Mouse (Mus musculus): ENCODE measurements around the gene Suox. TPM values are rescaled to one million over a fixed set of nuclear protein-coding genes. Genes with fewer than 3 reads are reported as not detected.

Suox gene
- polyA plus RNA-seq, 1 experiment from 2014 or later, result 9.8 TPM

DNA sequence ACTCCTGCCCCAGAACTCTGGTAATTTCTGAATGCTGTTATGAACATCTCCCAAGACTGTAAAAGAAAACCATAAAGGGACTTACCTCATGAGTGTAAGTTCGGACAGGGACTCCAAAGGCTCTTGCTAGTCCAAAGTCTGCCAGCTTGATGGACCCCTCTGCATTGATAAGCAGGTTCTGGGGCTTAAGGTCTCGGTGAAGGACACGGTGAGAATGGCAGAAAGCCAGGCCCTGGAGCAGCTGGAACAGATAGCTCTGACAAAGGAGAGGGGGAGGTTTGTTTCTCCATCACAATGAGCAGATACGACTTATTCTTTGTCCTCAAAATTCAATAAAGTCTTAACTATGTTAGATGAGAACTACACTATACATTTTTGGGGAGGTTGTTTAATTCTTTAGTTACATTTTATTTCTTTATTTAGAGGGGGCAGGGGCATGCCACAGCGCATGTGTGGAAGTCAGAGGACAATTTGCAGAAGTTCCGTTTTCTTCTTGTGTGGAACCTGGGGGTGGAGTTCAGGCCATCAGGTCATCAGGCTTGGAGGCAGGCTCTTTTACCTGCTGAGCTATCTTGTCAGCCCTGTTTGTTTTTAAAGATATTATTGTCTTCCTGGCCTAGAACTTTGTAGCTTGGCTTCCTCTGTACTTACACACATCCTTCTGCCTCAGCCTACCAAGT is 28.6 kb upstream of the Suox start:
- Histone ChIP-seq H3K4me1 (ENCODE audit: insufficient read depth) (peaks cover 3% of the 10 kb centered on the region; the same call in 1 of the 2 replicates), H3K27ac (ENCODE audit: low read depth) (no peak overlapping the region), H3K9ac (no peak overlapping the region), H3K4me3 (ENCODE audit: low read depth, low read length) (no peak overlapping the region), H3K36me3 (ENCODE audit: insufficient read depth) (peaks cover 57% of the 10 kb centered on the region), H3K9me3 (ENCODE audit: low read depth, low read length) (no peaks in the 10 kb centered on the region), H3K27me3 (ENCODE audit: insufficient read depth, low read length) (no peaks in the 10 kb centered on the region), H3K4me2 (no peak overlapping the region)
- WGBS, result 73% methylated on average over 6 of the region's 6 CpGs
- DNase-seq (no peak), ATAC-seq (ENCODE audit: insufficient read depth) (no peak)
- no peak for TF ChIP-seq CTCF (IDR thresholded peaks at IDR 0.05; ENCODE audit: low read depth)

DNA sequence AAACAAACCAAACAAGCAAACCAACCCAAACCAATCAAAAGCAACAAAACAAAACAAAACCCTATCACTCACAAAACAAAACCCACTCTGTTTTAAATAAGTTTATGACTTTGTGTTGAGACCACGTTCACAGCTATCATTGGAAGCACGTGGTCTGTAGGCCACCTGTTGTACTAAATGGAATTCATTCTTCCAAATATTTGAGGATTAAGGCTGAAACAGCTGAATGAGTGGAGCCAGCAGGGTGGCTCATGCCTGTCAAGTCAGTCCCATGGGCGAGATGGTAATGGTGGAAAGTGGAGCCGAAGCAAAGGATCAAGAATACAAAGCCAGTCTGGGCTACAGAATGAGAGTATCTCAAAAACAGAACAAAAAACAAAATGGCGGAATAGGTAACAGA is 26.8 kb upstream of the Suox start:
- peaks cover 60% of the 10 kb centered on the region for H3K36me3 ChIP-seq (ENCODE audit: insufficient read depth)
- peaks cover 3% of the 10 kb centered on the region; the same call in 1 of the 2 replicates for H3K4me1 ChIP-seq (ENCODE audit: insufficient read depth)
- ATAC-seq (ENCODE audit: insufficient read depth) (no peak), DNase-seq (no peak)
- 90% methylated on average over 5 of the region's 5 CpGs for WGBS
- no peak overlapping the region for H3K4me2 ChIP-seq
- H3K27ac ChIP-seq (ENCODE audit: low read depth), result no peak overlapping the region
- H3K9ac ChIP-seq, result no peak overlapping the region
- H3K4me3 ChIP-seq (ENCODE audit: low read depth, low read length), result no peak overlapping the region
- no peaks in the 10 kb centered on the region for H3K27me3 ChIP-seq (ENCODE audit: insufficient read depth, low read length)
- no peak for TF ChIP-seq CTCF (IDR thresholded peaks at IDR 0.05; ENCODE audit: low read depth)
- H3K9me3 ChIP-seq (ENCODE audit: low read depth, low read length), result no peaks in the 10 kb centered on the region

DNA sequence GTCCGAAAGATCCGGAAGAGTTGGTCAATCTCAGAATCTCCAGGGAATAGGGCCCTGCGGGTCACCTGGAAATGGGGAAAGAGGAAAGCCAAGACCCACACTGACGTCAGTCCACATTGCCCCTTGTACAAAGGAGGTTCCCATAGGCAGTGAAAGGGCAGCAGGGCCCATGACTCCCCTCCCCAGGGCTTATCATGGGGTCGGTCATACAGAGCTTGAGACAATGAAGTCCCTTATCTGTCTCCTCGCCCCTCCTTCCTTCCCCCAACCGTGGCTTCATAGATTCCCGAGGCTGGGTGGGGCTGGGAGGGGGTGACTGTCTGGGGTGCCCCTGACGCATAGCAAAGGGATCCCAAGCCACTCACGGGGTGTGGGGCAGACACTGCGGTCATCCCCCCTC is 25.7 kb upstream of the Suox start:
- Histone ChIP-seq H3K4me2 (no peak overlapping the region), H3K9ac (no peak overlapping the region), H3K4me3 (ENCODE audit: low read depth, low read length) (no peak overlapping the region), H3K27ac (ENCODE audit: low read depth) (no peak overlapping the region), H3K4me1 (ENCODE audit: insufficient read depth) (no peaks in the 10 kb centered on the region), H3K27me3 (ENCODE audit: insufficient read depth, low read length) (no peaks in the 10 kb centered on the region), H3K36me3 (ENCODE audit: insufficient read depth) (peaks cover 60% of the 10 kb centered on the region), H3K9me3 (ENCODE audit: low read depth, low read length) (no peaks in the 10 kb centered on the region)
- DNase-seq, result no peak
- no peak for ATAC-seq (ENCODE audit: insufficient read depth)
- no peak for TF ChIP-seq CTCF (IDR thresholded peaks at IDR 0.05; ENCODE audit: low read depth)
- WGBS, result 72% methylated on average over 11 of the region's 11 CpGs

DNA sequence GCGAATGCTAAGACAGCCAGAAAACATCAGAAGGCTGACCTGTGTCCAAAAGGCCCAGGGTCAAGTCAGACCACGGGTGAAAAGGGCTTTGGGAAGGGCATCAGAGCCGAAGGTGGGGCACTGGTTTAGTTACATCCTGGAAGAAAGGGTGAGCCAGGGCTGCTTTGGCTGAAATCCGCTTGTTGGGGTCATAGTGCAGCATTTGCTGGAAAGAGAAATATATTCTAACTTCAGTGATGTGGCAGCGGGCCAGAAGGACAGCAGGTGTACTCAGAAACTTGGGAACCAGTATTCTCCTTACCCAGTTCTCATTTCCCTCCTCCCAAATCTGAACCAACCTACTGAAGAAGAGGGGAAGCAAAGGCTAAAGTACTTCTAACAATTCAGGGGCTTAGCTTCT is 25.1 kb upstream of the Suox start:
- WGBS, result 78% methylated on average over 5 of the region's 5 CpGs
- no peak overlapping the region for H3K4me3 ChIP-seq (ENCODE audit: low read depth, low read length)
- H3K36me3 ChIP-seq (ENCODE audit: insufficient read depth), result peaks cover 60% of the 10 kb centered on the region
- TF ChIP-seq CTCF (IDR thresholded peaks at IDR 0.05; ENCODE audit: low read depth), result no peak
- no peak overlapping the region for H3K9ac ChIP-seq
- H3K27ac ChIP-seq (ENCODE audit: low read depth), result no peak overlapping the region
- H3K27me3 ChIP-seq (ENCODE audit: insufficient read depth, low read length), result no peaks in the 10 kb centered on the region
- no peaks in the 10 kb centered on the region for H3K9me3 ChIP-seq (ENCODE audit: low read depth, low read length)
- H3K4me1 ChIP-seq (ENCODE audit: insufficient read depth), result no peaks in the 10 kb centered on the region
- DNase-seq (no peak), ATAC-seq (ENCODE audit: insufficient read depth) (no peak)
- H3K4me2 ChIP-seq, result no peak overlapping the region

DNA sequence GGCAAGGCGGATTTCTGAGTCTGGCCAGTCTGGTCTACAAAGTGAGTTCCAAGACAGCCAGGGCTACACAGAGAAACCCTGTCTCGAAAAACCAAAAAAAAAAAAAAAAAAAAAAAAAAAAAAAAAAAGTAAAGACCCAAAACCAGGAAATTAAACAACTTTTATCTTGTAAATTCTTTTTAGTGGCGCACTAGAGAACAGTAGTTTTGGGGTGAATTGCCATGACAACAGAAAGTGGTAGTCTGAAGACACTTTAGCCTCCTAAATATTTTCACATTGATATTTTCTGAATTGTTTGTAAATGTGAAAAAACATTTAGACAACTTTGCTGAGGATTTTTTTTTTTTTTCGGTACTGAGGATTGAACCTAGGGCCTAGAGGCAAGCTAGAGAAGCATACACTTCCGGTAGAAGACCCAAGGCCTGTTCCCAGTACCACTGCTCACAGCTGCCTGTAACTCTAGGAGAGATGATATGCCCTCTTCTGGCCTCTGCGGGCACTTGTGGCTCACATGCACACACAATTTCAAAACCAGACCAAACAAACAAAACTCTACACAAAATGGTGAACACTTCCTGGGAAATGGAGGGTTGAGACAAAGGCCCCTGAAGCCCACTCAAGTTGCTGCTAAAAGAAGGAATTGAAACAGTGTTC is 23.3 kb upstream of the Suox start:
- TF ChIP-seq CTCF (IDR thresholded peaks at IDR 0.05; ENCODE audit: low read depth), result peak; percentile 21; the same call in 1 of the 2 replicates
- Histone ChIP-seq H3K4me1 (ENCODE audit: insufficient read depth) (no peaks in the 10 kb centered on the region), H3K36me3 (ENCODE audit: insufficient read depth) (peaks cover 51% of the 10 kb centered on the region), H3K9me3 (ENCODE audit: low read depth, low read length) (no peaks in the 10 kb centered on the region), H3K27ac (ENCODE audit: low read depth) (no peak overlapping the region), H3K4me2 (peak overlapping the region; percentile 68; the same call in 1 of the 2 replicates), H3K27me3 (ENCODE audit: insufficient read depth, low read length) (no peaks in the 10 kb centered on the region), H3K4me3 (ENCODE audit: low read depth, low read length) (0 out of 2 replicates have a peak overlapping the region, but pooled peaks have one; percentile 83), H3K9ac (no peak overlapping the region)
- DNase-seq (no peak), ATAC-seq (ENCODE audit: insufficient read depth) (no peak)
- WGBS, result 85% methylated on average over 6 of the region's 6 CpGs

DNA sequence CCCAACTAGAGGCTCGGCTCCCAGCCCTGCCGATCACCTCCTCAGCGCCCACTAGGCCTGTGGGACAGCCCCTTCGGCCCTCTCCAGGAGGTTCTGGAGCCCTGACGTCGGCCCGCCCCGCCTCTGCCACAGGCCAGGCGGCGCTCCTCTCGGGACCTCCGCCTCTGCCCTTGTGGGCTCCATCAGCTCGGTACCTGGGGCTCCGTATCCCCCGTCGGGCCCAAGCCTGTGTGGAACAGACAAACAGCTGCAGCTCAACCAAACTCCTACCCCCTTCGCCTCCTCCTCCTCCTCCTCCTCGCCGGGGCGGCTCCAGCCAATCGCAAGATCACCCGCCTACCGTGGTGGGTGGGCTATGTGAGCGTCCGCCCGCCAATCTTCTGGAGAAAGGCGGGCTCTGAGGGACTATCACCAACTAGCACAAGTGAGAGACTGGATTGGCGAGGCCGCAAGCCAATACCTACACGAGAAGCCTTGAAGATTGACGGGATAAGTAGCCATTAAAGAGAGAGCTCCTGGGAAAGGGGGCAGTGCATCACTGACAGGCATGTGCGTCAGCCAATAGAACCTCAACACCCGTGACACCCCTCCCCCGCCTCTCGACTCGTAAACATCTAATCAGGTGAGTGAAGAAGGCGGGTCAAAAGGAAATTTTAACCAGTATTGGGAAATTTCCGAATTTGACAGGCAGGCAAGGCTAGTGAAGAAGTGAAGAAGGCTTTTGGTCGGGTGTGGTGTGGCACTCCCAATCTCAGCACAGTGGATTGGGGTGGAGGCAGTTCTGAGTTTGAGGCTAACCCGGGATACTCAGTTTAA is 22.3 kb upstream of the Suox start, which contains the start of gene Rab5b:
Rab5b (minus strand) TSS at position 273 of the 816 bp plus-strand sequence.
- Histone ChIP-seq H3K27ac (ENCODE audit: low read depth) (peak within 1 kb of the TSS; percentile 98), H3K4me2 (peak within 1 kb of the TSS; percentile 83), H3K9me3 (ENCODE audit: low read depth, low read length) (no peaks in the 10 kb centered on the region), H3K36me3 (ENCODE audit: insufficient read depth) (peaks cover 44% of the 10 kb centered on the region), H3K9ac (peak within 1 kb of the TSS; percentile 91), H3K4me3 (ENCODE audit: low read depth, low read length) (peak within 1 kb of the TSS; percentile 83), H3K27me3 (ENCODE audit: insufficient read depth, low read length) (no peaks in the 10 kb centered on the region), H3K4me1 (ENCODE audit: insufficient read depth) (no peaks in the 10 kb centered on the region)
- 1% methylated on average over 39 of the region's 40 CpGs for WGBS
- peak; percentile 99 for ATAC-seq (ENCODE audit: insufficient read depth)
- peak; percentile 99 for DNase-seq
- TF ChIP-seq CTCF (IDR thresholded peaks at IDR 0.05; ENCODE audit: low read depth), result no peak; the same call in 1 of the 2 replicates

Data from lung, embryonic 14.5 days (tissue).